Mouse (Mus musculus): ENCODE measurements at regions not wholly inside any gene's neighbourhood (a gene's known extent, or its start where the extent isn't known, plus 50 kb on each side); places are given as distances from the start of the nearest gene placed in this dataset.
"Not testable (repeated sequence)": the region's sequence is repeated elsewhere in the genome, so short reads cannot be mapped to it uniquely, and the experiment has no call there.

DNA sequence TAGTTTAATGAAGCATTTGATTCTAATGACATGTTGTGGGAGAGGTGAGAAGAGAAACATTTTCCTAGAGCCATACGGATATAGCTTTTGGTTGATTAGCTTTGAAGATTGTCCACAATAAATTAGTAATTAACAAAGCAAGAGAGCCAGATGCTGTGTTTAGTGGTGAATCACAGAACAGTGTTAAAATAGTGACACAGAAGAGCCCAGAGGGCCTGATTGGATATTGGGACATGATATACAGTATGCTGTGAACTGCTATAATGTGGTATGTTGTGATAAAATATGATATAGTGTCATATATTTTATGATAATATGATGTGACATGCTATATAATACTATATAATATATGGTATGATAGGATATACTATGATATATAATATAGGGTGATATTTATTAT lies 243.7 kb upstream of the Ngly1 start:
- no peak for ATAC-seq (ENCODE audit: insufficient read depth, low FRiP score, low read depth)
- no peak overlapping the region for H3K9ac ChIP-seq
- H3K4me3 ChIP-seq (replicated peaks): no peak overlapping the region
- 94% methylated on average over 1 of the region's 1 CpGs for WGBS
- H3K27ac ChIP-seq: no peak overlapping the region
- no peaks in the 10 kb centered on the region for H3K9me3 ChIP-seq
- H3K4me2 ChIP-seq: no peak overlapping the region
- H3K36me3 ChIP-seq: no peaks in the 10 kb centered on the region
- no peaks in the 10 kb centered on the region for H3K4me1 ChIP-seq
- H3K27me3 ChIP-seq (replicated peaks): no peaks in the 10 kb centered on the region

DNA sequence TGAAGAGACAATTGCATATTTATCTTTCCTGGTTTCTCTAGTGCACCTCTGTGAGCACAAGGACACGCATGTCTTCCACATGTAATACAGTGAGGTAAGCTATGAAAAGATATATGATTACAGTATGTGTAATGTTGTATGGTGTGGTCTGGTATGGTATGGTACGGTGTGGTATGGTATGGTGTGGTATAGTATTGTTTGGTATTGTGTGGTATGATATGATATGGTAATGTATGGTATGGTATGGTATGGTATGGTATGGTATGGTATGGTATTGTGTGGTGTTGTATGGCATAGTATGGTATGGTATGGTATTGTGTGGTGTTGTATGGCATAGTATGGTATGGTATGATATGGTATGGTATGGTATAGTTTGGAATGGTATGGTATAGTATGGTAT lies 242.1 kb upstream of the Ngly1 start:
- 91% methylated on average over 2 of the region's 2 CpGs for WGBS
- H3K4me2 ChIP-seq: no peak overlapping the region
- ATAC-seq (ENCODE audit: insufficient read depth, low FRiP score, low read depth): no peak

DNA sequence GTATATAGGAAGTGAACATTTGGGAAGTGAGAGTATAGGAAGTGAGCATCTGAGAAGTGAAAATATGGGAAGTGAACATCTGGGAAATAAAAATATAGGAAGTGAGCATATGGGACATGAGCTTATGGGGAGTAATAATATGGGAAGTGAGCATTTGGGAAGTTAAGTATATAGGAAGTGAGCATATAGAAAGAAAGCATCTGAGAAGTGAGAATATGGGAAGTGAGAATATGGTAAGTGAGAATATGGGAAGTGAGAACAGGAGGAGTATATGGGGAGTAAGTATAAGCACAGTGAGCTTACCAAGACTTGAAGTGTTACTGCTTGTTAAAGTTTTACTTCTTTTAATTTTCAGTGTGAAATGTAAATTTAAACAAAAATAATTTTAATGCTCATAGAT lies 239.3 kb upstream of the Ngly1 start:
- H3K9me3 ChIP-seq: no peaks in the 10 kb centered on the region
- H3K4me1 ChIP-seq: no peaks in the 10 kb centered on the region
- H3K27me3 ChIP-seq (replicated peaks): no peaks in the 10 kb centered on the region
- H3K4me3 ChIP-seq (replicated peaks): no peak overlapping the region
- H3K4me2 ChIP-seq: no peak overlapping the region
- no peak overlapping the region for H3K27ac ChIP-seq
- H3K9ac ChIP-seq: no peak overlapping the region
- ATAC-seq (ENCODE audit: insufficient read depth, low FRiP score, low read depth): no peak
- H3K36me3 ChIP-seq: no peaks in the 10 kb centered on the region

More for the DNA sequence above, 242.1 kb upstream of the Ngly1 start:
- Histone ChIP-seq H3K27me3 (replicated peaks) (no peaks in the 10 kb centered on the region), H3K36me3 (no peaks in the 10 kb centered on the region), H3K4me3 (replicated peaks) (no peak overlapping the region), H3K27ac (no peak overlapping the region), H3K4me1 (no peaks in the 10 kb centered on the region), H3K9ac (no peak overlapping the region), H3K9me3 (no peaks in the 10 kb centered on the region)

DNA sequence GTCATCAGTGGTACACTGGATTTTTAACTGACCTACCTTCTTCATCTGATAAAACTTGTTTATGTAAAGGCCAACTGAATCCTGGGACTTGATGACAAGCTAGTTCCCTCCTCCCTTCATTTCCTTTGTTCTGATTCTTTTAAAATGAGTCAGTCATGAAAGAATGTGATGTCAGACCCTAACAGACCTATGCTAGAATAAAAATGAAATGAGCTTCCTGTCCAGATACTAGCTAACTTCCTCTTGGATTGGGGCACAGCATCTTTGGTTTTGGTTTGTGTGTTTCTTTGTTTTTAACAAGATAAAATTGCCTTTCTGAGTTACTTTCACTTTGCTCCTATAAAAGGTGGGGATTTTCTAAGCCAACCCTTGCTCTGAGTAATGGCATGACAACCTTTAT lies 225.2 kb upstream of the Ngly1 start:
- Histone ChIP-seq H3K27ac (no peak overlapping the region), H3K4me3 (replicated peaks) (no peak overlapping the region), H3K9me3 (no peaks in the 10 kb centered on the region), H3K36me3 (no peaks in the 10 kb centered on the region), H3K4me1 (no peaks in the 10 kb centered on the region), H3K4me2 (no peak overlapping the region), H3K9ac (no peak overlapping the region), H3K27me3 (replicated peaks) (no peaks in the 10 kb centered on the region)
- ATAC-seq (ENCODE audit: insufficient read depth, low FRiP score, low read depth): no peak

DNA sequence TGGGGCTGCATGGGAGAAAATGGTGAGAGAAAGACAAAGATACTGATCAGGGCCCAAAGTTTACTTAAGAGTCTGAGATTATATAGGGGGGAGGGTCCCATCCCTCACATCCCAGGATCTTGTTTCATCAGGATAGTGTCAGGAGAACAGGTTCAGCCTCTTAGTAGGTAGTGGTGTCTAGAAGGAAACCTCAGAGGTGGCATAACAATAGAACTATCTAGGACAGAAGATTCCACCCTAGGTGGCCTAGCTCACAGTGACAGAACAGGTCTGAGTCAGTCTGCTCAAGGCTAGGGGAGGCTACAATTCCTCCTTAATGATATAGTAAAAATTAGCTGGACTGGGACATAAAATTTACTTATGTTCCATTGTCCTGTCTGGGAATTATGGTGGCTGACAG lies 211.3 kb upstream of the Ngly1 start:
- Histone ChIP-seq H3K36me3 (no peaks in the 10 kb centered on the region), H3K4me3 (replicated peaks) (no peak overlapping the region), H3K9me3 (no peaks in the 10 kb centered on the region), H3K4me2 (no peak overlapping the region), H3K9ac (no peak overlapping the region), H3K27me3 (replicated peaks) (no peaks in the 10 kb centered on the region), H3K27ac (no peak overlapping the region), H3K4me1 (no peaks in the 10 kb centered on the region)
- no peak for ATAC-seq (ENCODE audit: insufficient read depth, low FRiP score, low read depth)

DNA sequence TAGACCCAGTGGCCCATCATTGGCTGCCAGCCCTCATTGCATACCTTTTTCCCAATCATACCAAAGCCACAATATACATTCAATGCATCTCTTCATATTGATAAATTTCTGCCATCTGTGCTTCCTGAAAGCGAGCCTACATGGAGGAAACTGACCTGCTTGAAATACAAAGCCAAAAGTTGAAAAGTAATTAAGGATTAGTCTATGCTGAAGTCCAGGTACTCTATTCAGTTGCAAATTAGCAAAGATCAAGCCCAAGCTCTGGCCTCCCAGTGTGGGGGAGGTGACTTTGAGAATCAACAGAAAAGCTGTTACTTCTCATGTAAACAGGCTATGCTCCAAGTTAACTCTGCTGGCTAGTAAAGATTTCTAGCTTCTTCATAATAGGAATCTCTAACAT lies 210.7 kb upstream of the Ngly1 start:
- Histone ChIP-seq H3K4me2 (no peak overlapping the region), H3K9ac (no peak overlapping the region), H3K27ac (no peak overlapping the region), H3K4me3 (replicated peaks) (no peak overlapping the region), H3K4me1 (no peaks in the 10 kb centered on the region), H3K27me3 (replicated peaks) (no peaks in the 10 kb centered on the region), H3K36me3 (no peaks in the 10 kb centered on the region), H3K9me3 (no peaks in the 10 kb centered on the region)
- WGBS: 75% methylated on average over 1 of the region's 1 CpGs
- ATAC-seq (ENCODE audit: insufficient read depth, low FRiP score, low read depth): no peak

DNA sequence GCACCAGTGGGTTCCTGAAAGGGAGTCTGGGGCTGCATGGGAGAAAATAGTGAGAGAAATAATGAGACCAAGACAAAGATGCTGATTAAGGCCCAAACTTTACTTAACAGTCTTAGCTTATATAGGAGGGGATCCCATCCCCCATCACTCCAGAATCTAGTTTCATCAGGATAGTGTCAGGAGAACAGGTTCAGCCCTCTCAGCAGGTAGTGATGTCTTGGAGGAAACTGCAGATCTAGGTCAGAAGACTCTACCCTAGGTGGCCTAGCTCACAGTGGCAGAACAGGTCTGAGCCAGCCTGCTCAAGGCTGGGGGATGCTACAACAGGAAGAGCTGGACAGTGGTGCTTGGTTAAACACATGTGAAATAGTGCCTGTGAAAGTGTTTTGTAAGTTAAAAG lies 204.6 kb upstream of the Ngly1 start:
- no peaks in the 10 kb centered on the region for H3K27me3 ChIP-seq (replicated peaks)
- no peak overlapping the region for H3K4me2 ChIP-seq
- no peak overlapping the region for H3K9ac ChIP-seq
- H3K27ac ChIP-seq: no peak overlapping the region
- H3K9me3 ChIP-seq: no peaks in the 10 kb centered on the region
- no peaks in the 10 kb centered on the region for H3K36me3 ChIP-seq
- no peak overlapping the region for H3K4me3 ChIP-seq (replicated peaks)
- no peak for ATAC-seq (ENCODE audit: insufficient read depth, low FRiP score, low read depth)
- no peaks in the 10 kb centered on the region for H3K4me1 ChIP-seq

DNA sequence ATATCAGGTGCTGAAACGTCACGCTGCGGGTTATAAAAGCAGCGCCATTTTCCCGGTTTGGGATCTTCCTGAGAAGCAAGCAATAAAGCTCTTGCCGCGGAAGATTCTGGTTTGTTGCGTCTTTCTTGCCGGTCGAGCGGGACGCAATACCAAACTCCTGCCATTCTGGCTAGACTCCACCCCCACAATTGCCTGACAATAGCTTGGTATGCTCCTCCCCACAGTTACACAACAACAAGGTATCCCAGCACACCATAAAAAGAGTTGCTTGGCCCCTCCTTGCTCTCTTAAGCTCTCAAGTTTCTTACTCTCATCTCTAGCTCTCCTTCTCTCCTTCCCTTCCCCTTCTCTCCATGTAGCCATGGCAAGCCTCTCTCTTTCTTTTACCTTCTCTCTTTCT lies 176.5 kb upstream of the Ngly1 start:
- not testable (repeated sequence) for ATAC-seq (ENCODE audit: insufficient read depth, low FRiP score, low read depth); H3K4me1 ChIP-seq; H3K9me3 ChIP-seq; H3K9ac ChIP-seq; H3K27ac ChIP-seq; H3K36me3 ChIP-seq; H3K27me3 ChIP-seq (replicated peaks); H3K4me3 ChIP-seq (replicated peaks); H3K4me2 ChIP-seq
- 97% methylated on average over 7 of the region's 12 CpGs for WGBS

DNA sequence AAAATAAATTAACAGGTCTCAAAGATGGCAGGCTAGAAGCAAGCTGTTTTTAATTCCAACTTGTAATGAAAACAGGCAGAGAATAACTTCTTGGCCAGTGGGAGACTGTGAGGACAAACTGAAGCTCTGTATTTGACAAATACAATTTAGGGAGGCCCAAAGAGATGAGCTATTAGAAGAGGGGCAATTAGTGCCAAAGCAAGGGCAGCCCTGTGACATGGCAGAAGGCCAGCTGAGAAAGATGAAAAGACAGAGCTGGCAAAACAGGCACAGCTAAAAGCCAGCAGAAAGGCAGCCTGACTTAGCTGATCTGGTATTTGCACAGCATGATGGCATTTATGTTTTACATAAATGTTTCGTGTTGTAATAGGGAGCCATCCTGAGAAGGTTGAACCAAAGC lies 175.0 kb upstream of the Ngly1 start:
- H3K27ac ChIP-seq: no peak overlapping the region
- H3K9ac ChIP-seq: no peak overlapping the region
- no peak overlapping the region for H3K4me3 ChIP-seq (replicated peaks)
- H3K36me3 ChIP-seq: no peaks in the 10 kb centered on the region
- H3K4me1 ChIP-seq: no peaks in the 10 kb centered on the region
- ATAC-seq (ENCODE audit: insufficient read depth, low FRiP score, low read depth): no peak
- no peaks in the 10 kb centered on the region for H3K27me3 ChIP-seq (replicated peaks)
- WGBS: 47% methylated on average over 1 of the region's 1 CpGs
- no peaks in the 10 kb centered on the region for H3K9me3 ChIP-seq
- H3K4me2 ChIP-seq: no peak overlapping the region

DNA sequence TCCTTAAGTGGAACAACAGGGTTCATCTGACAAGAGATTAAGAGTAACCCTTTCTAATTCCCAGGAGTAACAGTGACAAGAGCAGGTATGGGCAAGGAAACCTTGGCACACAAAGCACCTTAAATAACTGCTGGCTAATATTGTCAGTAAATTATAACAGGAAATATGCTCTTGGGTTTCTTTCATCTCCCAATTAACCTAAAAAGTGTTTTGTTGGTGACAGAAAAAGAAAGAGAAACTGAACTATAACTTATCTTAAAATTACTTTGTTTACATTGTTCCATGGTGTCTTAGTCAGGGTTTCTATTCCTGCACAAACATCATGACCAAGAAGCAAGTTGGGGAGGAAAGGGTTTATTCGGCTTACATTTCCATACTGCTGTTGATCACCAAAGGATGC lies 170.0 kb upstream of the Ngly1 start:
- Histone ChIP-seq H3K9ac (no peak overlapping the region), H3K4me1 (no peaks in the 10 kb centered on the region), H3K27ac (no peak overlapping the region), H3K36me3 (no peaks in the 10 kb centered on the region), H3K4me2 (no peak overlapping the region), H3K27me3 (replicated peaks) (no peaks in the 10 kb centered on the region), H3K9me3 (no peaks in the 10 kb centered on the region), H3K4me3 (replicated peaks) (no peak overlapping the region)
- no peak for ATAC-seq (ENCODE audit: insufficient read depth, low FRiP score, low read depth)
- 83% methylated on average over 1 of the region's 1 CpGs for WGBS

DNA sequence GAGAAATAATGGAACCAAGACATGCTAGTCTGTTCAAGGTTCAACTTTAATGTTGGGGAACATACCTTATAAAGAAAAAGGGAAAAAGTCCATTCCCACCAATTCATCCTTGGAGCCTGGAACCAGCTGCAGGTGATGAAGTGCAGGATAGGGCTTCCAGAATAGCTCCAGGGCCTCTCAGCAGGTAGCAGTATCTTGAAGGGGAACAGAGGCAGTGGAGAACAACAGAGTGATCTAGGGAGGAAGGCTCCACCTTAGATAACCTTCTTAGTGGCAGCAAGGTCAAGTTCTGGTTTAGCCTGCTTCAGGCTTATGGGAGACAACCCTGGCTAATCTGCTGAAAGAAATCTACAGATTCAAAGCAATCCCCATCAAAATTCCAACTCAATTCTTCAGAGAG lies 161.8 kb upstream of the Ngly1 start:
- not testable (repeated sequence) for H3K27me3 ChIP-seq (replicated peaks); H3K9me3 ChIP-seq; H3K27ac ChIP-seq; H3K36me3 ChIP-seq; H3K4me1 ChIP-seq; H3K9ac ChIP-seq; H3K4me3 ChIP-seq (replicated peaks); ATAC-seq (ENCODE audit: insufficient read depth, low FRiP score, low read depth); H3K4me2 ChIP-seq

DNA sequence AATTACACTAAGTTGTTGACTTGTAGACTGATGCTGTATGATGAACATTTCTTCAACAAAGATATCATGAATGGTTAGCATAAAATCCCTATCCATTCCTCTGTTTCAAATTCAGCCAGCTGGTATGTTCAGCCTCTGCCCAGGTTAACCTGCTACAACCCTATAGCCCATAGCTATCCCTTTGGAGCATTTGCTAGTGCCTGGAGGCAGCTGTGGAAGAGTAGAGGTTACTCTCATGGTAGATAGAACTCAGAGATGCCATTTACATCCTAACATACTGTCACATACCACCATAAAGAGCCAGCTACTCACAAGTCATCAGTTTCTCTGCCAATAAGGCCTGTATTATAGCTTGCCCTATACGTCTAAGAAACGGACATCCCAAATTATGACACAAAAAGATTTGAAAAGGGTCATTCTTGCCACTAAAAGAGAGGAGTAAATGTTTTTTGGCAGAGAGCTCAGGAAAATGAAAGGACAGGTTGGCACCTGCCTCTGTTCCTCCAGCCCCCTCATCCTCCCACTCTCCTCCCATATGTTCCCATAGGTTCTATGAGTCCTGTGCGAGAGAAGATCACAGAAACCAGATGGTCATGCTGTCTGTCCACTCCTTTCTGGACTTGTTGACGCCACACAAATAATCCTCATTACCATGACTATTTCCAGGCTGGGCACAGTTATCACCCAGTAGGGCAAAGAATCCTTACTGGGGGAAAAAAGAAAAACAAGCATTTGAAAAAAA lies 156.5 kb upstream of the Ngly1 start:
- Histone ChIP-seq H3K36me3 (no peaks in the 10 kb centered on the region), H3K27me3 (replicated peaks) (no peaks in the 10 kb centered on the region), H3K9ac (no peak overlapping the region), H3K4me2 (no peak overlapping the region), H3K9me3 (no peaks in the 10 kb centered on the region), H3K4me1 (no peaks in the 10 kb centered on the region), H3K27ac (no peak overlapping the region), H3K4me3 (replicated peaks) (no peak overlapping the region)
- ATAC-seq (ENCODE audit: insufficient read depth, low FRiP score, low read depth): no peak
- WGBS: 85% methylated on average over 4 of the region's 4 CpGs

DNA sequence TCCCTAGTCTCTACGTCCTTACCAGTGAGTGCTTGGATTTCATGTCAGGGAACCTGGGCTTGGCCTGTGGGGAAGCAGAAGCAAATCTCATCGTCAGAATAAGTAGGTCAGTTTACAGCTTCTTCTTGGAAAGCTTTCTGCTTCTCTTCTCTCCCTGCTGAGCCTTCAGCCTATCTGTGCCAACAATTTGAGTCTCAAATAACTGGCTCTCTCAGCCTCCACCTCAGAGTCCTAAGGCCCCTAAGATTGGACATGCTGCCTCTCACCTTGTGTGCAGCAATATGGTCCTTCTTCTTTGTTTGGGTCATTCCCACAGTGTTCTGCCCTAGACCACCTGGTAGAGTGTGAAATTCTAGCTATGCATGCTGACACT lies 156.0 kb upstream of the Ngly1 start:
- H3K36me3 ChIP-seq: no peaks in the 10 kb centered on the region
- H3K27ac ChIP-seq: no peak overlapping the region
- H3K27me3 ChIP-seq (replicated peaks): no peaks in the 10 kb centered on the region
- no peak for ATAC-seq (ENCODE audit: insufficient read depth, low FRiP score, low read depth)
- no peaks in the 10 kb centered on the region for H3K4me1 ChIP-seq
- H3K9ac ChIP-seq: no peak overlapping the region
- H3K4me2 ChIP-seq: no peak overlapping the region
- no peaks in the 10 kb centered on the region for H3K9me3 ChIP-seq
- WGBS: 62% methylated on average over 2 of the region's 2 CpGs
- H3K4me3 ChIP-seq (replicated peaks): no peak overlapping the region
